Mouse (Mus musculus) midbrain, embryonic 15.5 days (tissue): ENCODE measurements around the gene Rab11fip3. TPM values are rescaled to one million over a fixed set of nuclear protein-coding genes. Genes with fewer than 3 reads are reported as not detected.

Experiments
- ATAC-seq: fragments of 200-750 bp; cut with Nextera tagmentation; replicated peaks from 2 replicates; pipeline ENCODE4 v1.8.0; 2017; ENCODE audit warnings: moderate TSS enrichment
- H3K27ac ChIP-seq: fragments of 300-500 bp; sonication (generic); 2 replicates; pipeline ENCODE4 v1.5.1; 2015; ENCODE audit warnings: mild to moderate bottlenecking, inconsistent platforms
- H3K27me3 ChIP-seq: fragments of 300-500 bp; sonication (generic); replicated peaks from 2 replicates; pipeline ENCODE4 v1.6.1; 2015; ENCODE audit warnings: inconsistent platforms
- H3K36me3 ChIP-seq: fragments of 300-500 bp; sonication (generic); replicated peaks from 2 replicates; pipeline ENCODE4 v1.6.1; 2015; ENCODE audit warnings: inconsistent platforms
- H3K4me1 ChIP-seq: fragments of 300-500 bp; sonication (generic); 2 replicates; pipeline ENCODE4 v1.6.1; 2015; ENCODE audit warnings: inconsistent platforms
- H3K4me2 ChIP-seq: fragments of 300-500 bp; sonication (generic); 2 replicates; pipeline ENCODE4 v1.6.1; 2015; ENCODE audit warnings: inconsistent platforms, mild to moderate bottlenecking, moderate library complexity
- H3K4me3 ChIP-seq: fragments of 300-500 bp; sonication (generic); 2 replicates; pipeline ENCODE4 v1.5.1; 2015; ENCODE audit warnings: mild to moderate bottlenecking, inconsistent platforms
- H3K9ac ChIP-seq: fragments of 300-500 bp; sonication (generic); 2 replicates; pipeline ENCODE4 v1.6.1; 2015; ENCODE audit warnings: mild to moderate bottlenecking, inconsistent platforms
- H3K9me3 ChIP-seq: fragments of 300-500 bp; sonication (generic); 2 replicates; pipeline ENCODE4 v1.6.1; 2016; ENCODE audit warnings: inconsistent platforms
- WGBS: fragments of 180-500 bp; shearing (Covaris S2); methylation state at CpG from one replicate; pipeline ENCODE4 v1.1.7; 2015; ENCODE audit warnings: mixed read lengths; 5-methylcytosine and 5-hydroxymethylcytosine counted together
- polyA plus RNA-seq: library from polyadenylated mRNA; unstranded; fragments of >200 nt; fragmentation: Nextera tagmentation; extraction: Ambion mirVana; gene quantifications from 2 replicates; pipeline ENCODE4 v1.2.1, GENCODE M21; 2015

The Rab11fip3 gene
- polyA plus RNA-seq, 1 experiment from 2014 or later, result 32.6 TPM

DNA sequence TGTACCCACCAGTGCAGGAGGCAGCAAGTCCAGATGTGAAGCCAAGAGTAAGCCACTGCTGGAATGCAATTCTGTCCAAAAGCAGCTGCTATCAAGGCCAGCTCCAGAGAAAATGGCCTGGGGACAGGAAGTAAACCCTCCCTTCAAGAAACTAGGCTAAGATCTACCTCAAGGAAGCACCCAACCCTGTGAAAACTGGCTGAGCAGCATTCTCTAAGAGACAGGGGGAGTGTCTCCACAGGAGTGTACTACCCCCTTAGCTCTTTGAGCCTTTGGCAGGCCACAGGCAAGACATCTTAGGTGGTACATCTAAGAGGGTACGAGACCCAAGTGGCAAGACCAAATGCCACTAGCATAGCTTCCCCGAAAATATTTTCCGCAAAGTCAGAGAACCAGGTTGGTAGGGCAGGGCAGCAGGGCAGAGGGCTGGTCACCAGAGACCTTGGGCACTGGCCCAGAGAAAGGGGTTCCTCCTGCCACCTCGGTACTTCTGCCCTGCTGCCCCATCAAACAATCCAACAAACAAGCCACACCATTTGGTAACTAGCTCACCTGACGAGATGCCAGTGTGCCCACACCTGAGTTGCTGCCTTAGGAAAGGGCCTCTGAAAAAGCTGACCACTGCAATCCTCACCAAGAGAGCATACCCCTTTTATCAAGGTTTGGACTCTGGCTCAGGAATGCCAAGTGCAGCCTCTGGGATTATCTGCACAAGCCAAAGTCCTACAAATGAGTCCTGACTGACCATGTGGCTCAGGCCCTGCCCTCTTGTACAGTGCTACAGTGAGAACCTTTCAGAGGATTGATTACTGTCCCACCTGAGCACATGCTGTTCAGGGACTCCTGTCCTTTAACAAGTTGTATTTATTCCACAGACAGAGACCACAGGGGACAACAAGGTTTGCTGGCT, 89.3 kb downstream of the Rab11fip3 start:
- WGBS, result 92% methylated on average over 5 of the region's 5 CpGs
- no peak overlapping the region for H3K9ac ChIP-seq
- no peak overlapping the region for H3K27ac ChIP-seq
- H3K4me3 ChIP-seq, result no peak overlapping the region
- peaks cover 24% of the 10 kb centered on the region for H3K4me1 ChIP-seq
- H3K9me3 ChIP-seq, result no peaks in the 10 kb centered on the region
- no peaks in the 10 kb centered on the region for H3K27me3 ChIP-seq
- ATAC-seq, result no peak
- no peaks in the 10 kb centered on the region for H3K36me3 ChIP-seq
- H3K4me2 ChIP-seq, result no peak overlapping the region

DNA sequence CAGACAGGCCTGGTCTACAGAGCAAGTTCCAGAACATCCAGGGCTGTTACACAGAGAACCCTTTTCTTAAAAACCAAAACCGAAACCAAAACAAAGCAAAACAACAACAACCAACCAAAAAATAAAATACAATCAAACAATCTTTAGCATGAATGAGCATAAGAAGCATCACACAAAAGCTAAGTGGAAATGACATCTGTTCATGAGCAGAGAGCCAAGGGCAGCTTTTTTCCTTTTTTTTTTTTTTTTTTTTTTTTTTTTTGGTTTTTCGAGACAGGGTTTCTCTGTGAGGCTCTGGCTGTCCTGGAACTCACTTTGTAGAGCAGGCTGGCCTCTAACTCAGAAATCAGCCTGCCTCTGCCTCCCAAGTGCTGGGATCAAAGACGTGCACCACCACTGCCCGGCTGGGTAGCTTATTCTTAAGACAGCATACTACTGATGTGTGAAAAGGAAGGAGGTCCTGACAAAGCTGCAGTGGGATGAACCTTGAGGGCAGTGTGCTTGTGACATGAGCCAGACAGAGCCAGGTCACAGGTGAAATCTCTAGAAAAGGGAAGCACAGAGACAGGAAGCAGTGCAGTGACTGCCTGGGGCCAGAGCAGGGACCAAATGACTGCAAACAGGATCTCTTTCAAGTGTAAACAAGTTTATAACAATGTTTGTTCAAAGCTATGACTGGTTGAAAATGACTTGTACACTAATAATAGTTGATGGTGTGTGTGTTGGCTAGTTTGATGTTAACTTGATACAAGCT, 98.2 kb downstream of the Rab11fip3 start:
- WGBS, result 92% methylated on average over 4 of the region's 4 CpGs
- H3K36me3 ChIP-seq, result no peaks in the 10 kb centered on the region; the same call in 1 of the 2 replicates
- ATAC-seq, result no peak
- H3K27me3 ChIP-seq, result no peaks in the 10 kb centered on the region
- H3K4me3 ChIP-seq, result no peak overlapping the region
- H3K9me3 ChIP-seq, result no peaks in the 10 kb centered on the region
- H3K27ac ChIP-seq, result no peak overlapping the region
- H3K4me2 ChIP-seq, result no peak overlapping the region
- H3K9ac ChIP-seq, result no peak overlapping the region
- H3K4me1 ChIP-seq, result no peaks in the 10 kb centered on the region

DNA sequence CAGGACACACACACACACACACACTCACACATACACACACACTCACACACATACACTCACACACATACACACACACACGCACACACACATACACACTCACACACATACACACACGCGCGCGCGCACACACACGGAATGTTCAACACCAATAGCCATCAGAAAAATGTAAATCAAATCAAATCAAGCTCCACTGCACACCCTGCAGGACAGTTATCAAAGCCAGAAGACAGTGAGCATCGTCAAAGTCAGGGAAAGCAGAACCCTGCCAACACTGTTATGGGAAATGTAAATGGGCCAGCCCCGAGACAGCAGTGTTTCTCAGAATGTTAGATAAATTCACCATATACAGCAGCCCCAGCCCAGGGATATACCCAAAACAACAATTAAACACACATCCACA, 98.9 kb downstream of the Rab11fip3 start:
- H3K27me3 ChIP-seq, result no peaks in the 10 kb centered on the region
- H3K4me3 ChIP-seq, result no peak overlapping the region
- no peaks in the 10 kb centered on the region for H3K4me1 ChIP-seq
- H3K27ac ChIP-seq, result no peak overlapping the region
- ATAC-seq, result no peak
- no peak overlapping the region for H3K4me2 ChIP-seq
- no peak overlapping the region for H3K9ac ChIP-seq
- no peaks in the 10 kb centered on the region; the same call in 1 of the 2 replicates for H3K36me3 ChIP-seq
- no peaks in the 10 kb centered on the region for H3K9me3 ChIP-seq
- 89% methylated on average over 9 of the region's 9 CpGs for WGBS

DNA sequence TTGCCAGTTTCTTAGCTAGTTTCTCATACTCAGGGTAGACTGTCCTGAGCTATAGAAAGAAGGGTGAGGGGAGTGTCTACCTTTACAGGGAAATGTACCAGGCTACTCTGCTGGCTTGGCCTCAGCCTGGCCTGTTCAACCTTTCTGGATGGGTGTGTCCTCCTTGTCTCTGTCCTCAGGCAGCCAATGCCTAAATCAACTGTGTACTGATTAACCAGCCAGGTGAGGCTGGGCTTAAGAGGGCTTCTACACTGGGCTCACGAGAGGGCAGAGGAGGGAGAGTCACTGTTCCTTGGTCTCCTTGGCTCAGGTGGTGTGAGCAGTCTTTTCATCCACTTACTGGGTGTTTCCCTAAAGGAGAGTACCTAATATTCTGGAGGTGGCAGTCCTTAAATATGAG, 101.2 kb downstream of the Rab11fip3 start:
- H3K36me3 ChIP-seq, result peaks cover 7% of the 10 kb centered on the region; the same call in 1 of the 2 replicates
- no peak overlapping the region for H3K4me3 ChIP-seq
- no peaks in the 10 kb centered on the region for H3K4me1 ChIP-seq
- no peaks in the 10 kb centered on the region for H3K9me3 ChIP-seq
- H3K4me2 ChIP-seq, result no peak overlapping the region
- H3K27me3 ChIP-seq, result no peaks in the 10 kb centered on the region
- ATAC-seq, result no peak
- H3K27ac ChIP-seq, result no peak overlapping the region
- H3K9ac ChIP-seq, result no peak overlapping the region
- 90% methylated on average over 1 of the region's 1 CpGs for WGBS

DNA sequence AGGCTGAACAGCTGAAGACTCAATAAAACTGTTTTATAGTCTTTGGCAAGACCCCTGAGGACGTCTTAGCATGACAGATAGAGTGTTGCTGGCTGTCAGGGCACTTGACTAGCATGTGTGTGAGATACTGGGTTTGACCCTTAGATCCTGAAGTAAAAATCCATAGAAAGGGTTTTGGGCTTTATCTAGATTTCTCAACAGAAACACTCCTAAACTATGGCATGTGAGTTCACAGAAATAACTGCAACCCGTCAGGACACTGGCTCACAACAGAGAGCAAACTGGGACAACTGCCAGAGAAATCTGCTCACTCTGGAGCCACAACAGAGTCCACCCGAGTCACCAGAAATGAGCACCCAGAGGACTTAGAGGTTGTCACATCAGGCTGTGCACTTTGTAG, 101.7 kb downstream of the Rab11fip3 start:
- 83% methylated on average over 3 of the region's 3 CpGs for WGBS

DNA sequence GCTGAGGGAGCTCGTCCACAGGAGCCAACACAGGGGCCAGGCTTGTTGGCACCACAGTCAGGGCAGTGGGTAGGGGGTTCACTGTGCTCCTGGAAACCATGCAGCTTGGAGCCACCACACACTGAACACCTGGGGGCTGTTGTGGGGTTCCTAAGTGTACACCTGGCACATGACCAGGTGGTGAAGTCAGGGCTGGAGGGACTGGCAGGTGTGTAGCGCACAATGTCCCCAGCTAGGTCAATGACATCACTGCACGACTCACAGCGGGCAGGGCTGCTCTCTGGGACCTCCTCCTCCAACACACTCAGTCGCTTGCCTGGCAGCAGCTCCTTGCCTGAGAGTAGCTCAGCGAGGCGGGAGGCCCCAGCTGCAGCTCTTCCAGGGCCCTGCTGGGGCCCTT, 105.1 kb downstream of the Rab11fip3 start:
- Histone ChIP-seq H3K4me3 (no peak overlapping the region), H3K4me2 (no peak overlapping the region), H3K9me3 (no peaks in the 10 kb centered on the region), H3K36me3 (peaks cover 11% of the 10 kb centered on the region; the same call in 1 of the 2 replicates), H3K9ac (no peak overlapping the region), H3K27ac (no peak overlapping the region), H3K27me3 (no peaks in the 10 kb centered on the region), H3K4me1 (no peaks in the 10 kb centered on the region)
- no peak for ATAC-seq
- WGBS, result 88% methylated on average over 7 of the region's 7 CpGs

More for the DNA sequence above, 101.7 kb downstream of the Rab11fip3 start:
- H3K9me3 ChIP-seq, result no peaks in the 10 kb centered on the region
- no peak overlapping the region for H3K4me2 ChIP-seq
- H3K27ac ChIP-seq, result no peak overlapping the region
- H3K36me3 ChIP-seq, result peaks cover 7% of the 10 kb centered on the region; the same call in 1 of the 2 replicates
- no peak for ATAC-seq
- H3K9ac ChIP-seq, result no peak overlapping the region
- H3K4me1 ChIP-seq, result no peaks in the 10 kb centered on the region
- no peaks in the 10 kb centered on the region for H3K27me3 ChIP-seq
- no peak overlapping the region for H3K4me3 ChIP-seq

DNA sequence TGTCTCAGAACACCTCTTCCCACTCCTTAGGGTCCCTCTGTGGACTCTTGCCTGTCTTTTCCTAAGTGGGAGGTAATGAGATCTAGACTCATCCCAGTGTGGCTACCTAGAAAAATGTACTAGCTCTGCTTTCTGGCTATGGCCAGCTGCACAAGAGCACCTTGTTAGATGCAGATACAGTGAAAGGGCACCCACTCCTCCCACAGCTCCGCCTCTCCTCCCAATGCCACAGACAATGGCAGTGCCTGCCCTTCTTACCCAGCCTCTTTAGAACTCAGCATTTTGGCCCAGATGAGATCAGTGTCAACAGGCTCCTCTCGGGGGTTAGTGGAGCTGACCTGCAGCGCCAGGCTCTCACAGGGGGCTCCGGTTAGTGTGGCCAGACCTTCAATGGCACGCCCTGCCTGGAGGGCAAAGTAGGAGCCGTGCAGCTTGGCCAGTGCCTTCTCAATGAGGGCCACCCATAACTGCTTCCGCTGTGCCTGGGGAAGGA, 106.9 kb downstream of the Rab11fip3 start:
- no peak for ATAC-seq
- WGBS, result 95% methylated on average over 7 of the region's 7 CpGs
- H3K27ac ChIP-seq, result no peak overlapping the region
- H3K4me1 ChIP-seq, result no peaks in the 10 kb centered on the region
- no peak overlapping the region for H3K4me2 ChIP-seq
- peaks cover 11% of the 10 kb centered on the region; the same call in 1 of the 2 replicates for H3K36me3 ChIP-seq
- no peak overlapping the region for H3K4me3 ChIP-seq
- no peak overlapping the region for H3K9ac ChIP-seq
- no peaks in the 10 kb centered on the region for H3K27me3 ChIP-seq
- H3K9me3 ChIP-seq, result no peaks in the 10 kb centered on the region

DNA sequence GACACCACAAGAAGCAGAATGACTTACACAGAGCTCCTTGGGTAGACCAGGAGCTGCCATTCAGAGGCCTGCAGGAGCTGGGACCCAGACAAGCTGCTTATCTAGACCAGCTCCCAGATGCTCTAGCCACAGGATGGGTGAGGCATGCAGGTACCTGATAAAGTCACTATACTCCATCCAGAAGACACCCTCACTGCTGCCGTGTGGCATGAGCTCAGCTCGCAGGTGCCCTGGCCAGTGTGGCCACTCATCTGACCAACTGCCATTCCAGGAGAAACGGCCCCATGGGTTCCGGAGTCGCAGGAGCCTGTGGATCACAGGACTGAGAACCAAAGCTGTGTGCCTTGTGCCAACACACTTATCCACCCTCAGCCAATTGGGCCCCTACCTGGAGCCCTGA, 107.8 kb downstream of the Rab11fip3 start:
- no peaks in the 10 kb centered on the region for H3K4me1 ChIP-seq
- H3K9me3 ChIP-seq, result no peaks in the 10 kb centered on the region
- no peak overlapping the region for H3K27ac ChIP-seq
- H3K9ac ChIP-seq, result no peak overlapping the region
- peaks cover 11% of the 10 kb centered on the region; the same call in 1 of the 2 replicates for H3K36me3 ChIP-seq
- no peak overlapping the region for H3K4me3 ChIP-seq
- H3K4me2 ChIP-seq, result no peak overlapping the region
- 94% methylated on average over 5 of the region's 5 CpGs for WGBS
- no peaks in the 10 kb centered on the region for H3K27me3 ChIP-seq
- ATAC-seq, result no peak

DNA sequence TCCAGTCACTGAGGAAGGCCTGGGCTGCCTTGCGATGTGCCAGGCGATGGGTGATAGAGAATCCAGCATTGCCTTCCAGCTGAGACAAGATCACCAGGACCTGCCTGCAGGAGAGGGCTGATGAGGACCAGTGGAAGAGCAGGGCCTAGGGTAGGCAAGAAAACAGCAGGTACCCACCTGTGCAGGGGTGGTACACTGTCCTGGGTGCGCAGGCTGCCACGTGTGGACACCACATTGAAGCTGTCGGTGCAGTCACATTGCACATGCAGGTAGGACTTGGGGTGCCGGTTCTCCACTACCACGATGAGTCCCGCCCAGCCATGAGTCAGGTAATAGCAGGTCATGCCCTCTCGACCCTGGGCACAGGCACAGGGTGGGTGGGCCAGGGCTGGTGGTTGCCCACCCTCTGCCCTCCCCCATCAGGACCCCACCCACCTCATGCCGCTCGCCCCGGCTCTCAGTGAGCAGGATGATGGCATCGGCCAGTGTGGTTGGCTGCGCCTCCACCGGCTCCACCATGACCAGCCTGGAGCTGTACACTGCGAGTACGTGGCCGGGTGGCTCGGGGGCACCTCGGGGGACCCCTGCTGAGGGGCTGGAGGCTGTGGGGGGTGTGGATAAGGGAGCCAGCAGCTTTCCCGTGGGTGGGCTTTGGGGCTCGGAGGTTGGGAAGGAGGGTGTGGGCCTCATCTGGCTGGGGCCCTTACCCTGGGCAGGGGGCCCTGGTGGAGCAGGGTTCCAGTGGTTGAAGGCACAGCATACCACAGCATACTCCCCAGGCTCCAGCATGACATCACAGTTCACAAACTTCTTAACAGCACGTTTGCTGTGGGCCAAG, 109.5 kb downstream of the Rab11fip3 start:
- ATAC-seq, result no peak
- WGBS, result 93% methylated on average over 23 of the region's 23 CpGs
- Histone ChIP-seq H3K36me3 (peaks cover 11% of the 10 kb centered on the region; the same call in 1 of the 2 replicates), H3K9ac (no peak overlapping the region), H3K9me3 (no peaks in the 10 kb centered on the region), H3K27ac (no peak overlapping the region), H3K4me2 (no peak overlapping the region), H3K27me3 (no peaks in the 10 kb centered on the region), H3K4me1 (no peaks in the 10 kb centered on the region), H3K4me3 (no peak overlapping the region)

DNA sequence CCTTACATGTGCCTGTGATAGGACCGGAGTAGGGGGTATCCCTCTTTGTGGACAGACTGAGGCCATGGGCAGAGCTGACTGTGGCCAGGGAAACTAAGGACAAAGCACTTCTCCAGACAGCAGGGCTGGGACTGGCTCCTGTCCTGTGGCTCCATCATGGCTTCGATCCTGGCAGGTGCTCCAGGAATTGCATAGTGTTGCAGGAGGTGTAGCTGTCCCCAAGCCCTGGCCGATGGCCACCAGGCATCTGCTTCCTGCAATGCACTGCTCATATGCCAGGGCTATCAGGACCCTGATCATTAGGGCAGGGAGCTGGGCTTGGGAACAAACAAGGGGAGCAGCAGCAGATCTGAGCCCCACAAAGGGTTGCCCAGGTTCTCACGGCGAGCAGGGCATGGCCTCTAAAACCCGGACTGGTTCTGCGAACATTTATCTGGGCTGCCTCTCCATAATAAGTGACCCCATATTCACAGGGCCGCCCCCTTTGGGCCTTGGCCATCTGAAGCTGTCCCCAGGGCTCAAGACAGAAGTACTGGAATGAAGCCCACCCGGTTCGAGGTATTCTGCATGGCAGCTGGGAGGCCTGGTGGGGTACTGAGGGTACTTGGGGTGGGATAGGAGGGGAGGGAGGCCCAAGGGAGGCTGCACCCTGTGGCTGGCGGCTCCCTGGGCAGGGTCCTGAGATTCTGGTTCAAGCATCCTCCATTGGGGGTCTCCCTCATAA, 110.4 kb downstream of the Rab11fip3 start:
- H3K36me3 ChIP-seq, result peaks cover 9% of the 10 kb centered on the region; the same call in 1 of the 2 replicates
- 91% methylated on average over 11 of the region's 11 CpGs for WGBS

DNA sequence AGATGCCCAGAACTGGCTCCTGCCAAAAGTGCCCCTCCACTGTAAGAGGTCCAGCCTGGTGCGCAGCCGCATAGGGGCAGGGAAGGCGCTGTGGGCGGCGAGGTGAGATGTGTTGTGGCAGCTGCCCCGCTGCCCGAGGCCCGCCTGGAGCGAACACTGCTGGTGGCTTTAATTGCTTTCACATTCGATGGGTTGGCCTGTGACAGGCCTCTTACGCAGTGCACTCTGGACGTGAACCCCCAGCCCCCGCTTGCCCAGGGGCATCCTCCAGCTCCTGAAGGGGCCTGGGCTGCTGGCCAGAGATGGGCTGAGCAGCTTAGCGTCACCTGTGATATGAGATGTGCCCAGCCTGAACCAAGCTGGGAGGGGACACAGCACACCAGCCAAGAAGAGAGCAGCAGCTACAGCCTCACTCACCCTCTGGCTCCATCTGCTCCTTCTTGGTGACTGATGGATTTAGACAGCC, 111.7 kb downstream of the Rab11fip3 start:
- H3K36me3 ChIP-seq, result peaks cover 4% of the 10 kb centered on the region; the same call in 1 of the 2 replicates
- WGBS, result 78% methylated on average over 14 of the region's 14 CpGs
- H3K27ac ChIP-seq, result peak overlapping the region; percentile 9; the same call in 1 of the 2 replicates
- H3K4me1 ChIP-seq, result no peaks in the 10 kb centered on the region
- H3K9me3 ChIP-seq, result no peaks in the 10 kb centered on the region
- ATAC-seq, result peak; percentile 37
- no peak overlapping the region for H3K4me2 ChIP-seq
- no peak overlapping the region for H3K4me3 ChIP-seq
- peaks cover 14% of the 10 kb centered on the region for H3K27me3 ChIP-seq
- no peak overlapping the region for H3K9ac ChIP-seq

More for the DNA sequence above, 110.4 kb downstream of the Rab11fip3 start:
- H3K9ac ChIP-seq, result no peak overlapping the region
- no peak overlapping the region for H3K27ac ChIP-seq
- peaks cover 2% of the 10 kb centered on the region; the same call in 1 of the 2 replicates for H3K27me3 ChIP-seq
- H3K4me2 ChIP-seq, result no peak overlapping the region
- ATAC-seq, result no peak
- no peaks in the 10 kb centered on the region for H3K4me1 ChIP-seq
- H3K9me3 ChIP-seq, result no peaks in the 10 kb centered on the region
- no peak overlapping the region for H3K4me3 ChIP-seq
